Mouse (Mus musculus) lung, postnatal 10 days (tissue): ENCODE measurements at regions not wholly inside any gene's neighbourhood (a gene's known extent, or its start where the extent isn't known, plus 50 kb on each side); places are given as distances from the start of the nearest gene placed in this dataset.

Experiments used
- DNase-seq: peaks from one replicate; pipeline ENCODE4 v3.0.0; 2021

DNA sequence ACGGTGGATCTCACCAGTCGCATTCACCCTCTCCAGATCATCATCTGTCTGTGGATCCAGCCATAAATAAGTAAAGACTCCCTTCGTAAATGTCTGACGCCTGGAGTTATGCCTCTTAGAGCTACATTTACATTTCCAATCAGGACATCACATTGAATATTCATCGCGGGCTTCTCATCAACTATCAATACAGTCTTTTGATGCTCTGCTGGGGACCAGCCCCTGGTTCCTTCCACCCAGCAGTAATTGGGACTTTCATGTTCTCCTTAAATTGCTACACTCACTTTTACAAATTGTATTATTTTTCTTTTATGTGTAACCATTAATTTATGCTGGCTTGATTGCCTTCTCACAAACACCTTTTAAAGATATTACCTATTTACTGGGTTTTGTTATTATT lies 125.7 kb upstream of the Cnr1 start:
- DNase-seq = no peak

DNA sequence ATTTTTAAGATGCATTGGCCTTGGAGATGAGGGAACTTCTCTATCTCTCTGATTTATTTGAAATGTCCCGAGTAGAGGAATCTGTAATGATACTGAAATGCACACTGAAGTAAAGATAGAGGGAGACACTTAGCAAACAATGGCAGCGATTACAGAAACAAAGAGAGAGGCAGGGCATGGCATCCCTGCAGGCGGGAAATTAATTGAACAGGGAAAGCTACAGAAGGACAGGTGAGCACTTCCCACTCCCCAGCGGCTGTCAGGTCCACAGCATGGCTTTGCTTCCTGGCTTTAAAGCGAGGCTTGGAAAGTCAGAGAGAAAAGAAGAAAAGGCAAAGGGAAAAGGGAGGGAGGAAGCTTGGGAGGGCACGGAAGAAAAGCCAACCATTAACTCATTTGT lies 125.3 kb upstream of the Cnr1 start:
- no peak for DNase-seq

DNA sequence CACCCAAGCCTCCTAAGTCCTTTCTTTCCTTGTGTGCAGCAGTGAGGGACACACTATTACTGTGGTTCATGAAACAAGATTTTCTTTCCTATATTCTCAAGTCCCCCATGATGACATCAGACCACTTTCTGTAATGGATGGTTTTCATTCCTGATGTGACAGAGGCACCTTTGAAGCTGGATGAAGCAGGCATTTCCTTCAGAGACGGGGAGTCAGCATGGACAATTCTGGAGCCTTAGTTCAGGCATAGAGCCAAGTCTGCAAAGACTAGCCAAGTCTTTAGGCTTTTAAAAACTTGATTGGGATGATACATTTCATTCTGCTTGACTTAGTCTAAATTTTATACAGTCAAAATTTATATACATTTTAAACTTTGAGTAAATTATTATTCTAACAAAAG lies 124.6 kb upstream of the Cnr1 start:
- DNase-seq = peak; percentile 6

DNA sequence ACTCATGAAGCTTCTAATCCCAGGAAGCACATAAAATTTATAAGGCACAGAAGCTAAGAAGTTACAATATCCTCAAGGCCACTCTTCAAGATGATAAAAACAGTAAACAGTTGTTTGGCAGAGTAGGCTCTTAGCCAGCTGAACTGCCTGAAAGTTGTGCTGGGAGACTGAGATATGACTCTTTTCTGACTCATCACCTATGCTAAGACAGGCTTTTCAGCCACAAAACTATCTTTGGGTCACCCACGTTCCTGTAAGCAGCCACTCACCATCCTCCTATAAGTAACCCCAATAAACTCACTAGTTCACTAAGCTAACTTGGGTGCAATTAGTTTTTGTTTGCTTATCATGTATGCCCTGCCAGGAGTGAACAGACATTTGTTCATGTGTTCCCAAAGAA lies 112.1 kb upstream of the Cnr1 start:
- no peak for DNase-seq

DNA sequence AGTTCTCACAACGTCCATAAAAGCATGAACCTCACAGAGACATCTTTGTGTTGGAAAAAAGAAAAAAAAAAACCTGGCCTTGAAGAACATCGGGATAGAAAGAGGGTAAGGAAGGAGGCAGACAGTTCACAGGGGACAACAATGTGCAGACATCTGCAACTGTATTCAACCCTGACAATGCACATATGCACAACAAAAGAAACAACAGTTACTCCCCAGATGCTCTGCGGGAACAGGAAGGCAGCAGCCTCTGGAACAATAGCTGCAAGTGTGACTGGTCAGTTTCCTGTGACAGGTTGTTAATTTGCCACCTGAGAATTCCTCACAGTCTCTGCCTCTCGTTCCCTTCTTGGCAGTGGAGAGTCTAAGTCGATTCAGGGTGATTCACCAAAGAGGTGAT lies 100.5 kb upstream of the Cnr1 start:
- DNase-seq = no peak

DNA sequence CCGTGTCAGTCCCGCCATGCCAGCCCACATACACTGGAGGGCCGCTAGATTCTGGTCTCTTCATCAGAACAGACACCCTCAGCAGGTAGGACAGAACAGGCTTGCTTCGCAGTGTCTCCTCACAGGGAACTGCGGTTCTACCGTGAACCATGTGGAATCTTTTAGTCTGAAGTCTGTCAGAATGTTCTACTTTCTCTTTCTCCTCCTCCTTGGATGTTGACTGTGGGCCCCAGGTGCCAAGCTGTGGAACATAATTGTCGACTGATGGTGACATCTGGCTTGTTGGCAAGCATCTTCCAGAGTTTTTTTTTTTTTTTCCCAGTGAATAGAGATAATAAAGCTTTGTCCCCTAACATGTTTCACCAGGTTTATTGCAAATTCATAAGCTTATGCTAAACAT lies 91.3 kb upstream of the Cnr1 start:
- DNase-seq = no peak

DNA sequence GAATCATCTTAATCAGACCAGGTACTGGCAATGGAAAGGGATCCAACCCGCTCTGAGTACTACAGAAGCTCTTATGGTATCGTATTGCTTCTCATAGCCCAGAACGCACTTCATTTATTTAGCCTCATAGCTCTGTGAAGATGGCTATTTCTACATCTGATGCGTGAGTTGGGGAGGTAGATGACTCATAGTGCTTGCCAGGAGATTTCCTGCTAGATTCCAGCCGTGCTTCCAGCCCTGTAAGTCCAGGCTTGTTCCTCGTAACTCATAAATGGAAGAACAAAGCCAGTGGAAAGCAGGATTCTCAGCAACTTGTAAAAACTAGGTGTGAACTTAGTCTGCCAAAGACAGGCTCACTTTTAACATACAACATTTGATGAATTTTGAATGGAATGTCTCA lies 86.0 kb upstream of the Cnr1 start:
- no peak for DNase-seq

DNA sequence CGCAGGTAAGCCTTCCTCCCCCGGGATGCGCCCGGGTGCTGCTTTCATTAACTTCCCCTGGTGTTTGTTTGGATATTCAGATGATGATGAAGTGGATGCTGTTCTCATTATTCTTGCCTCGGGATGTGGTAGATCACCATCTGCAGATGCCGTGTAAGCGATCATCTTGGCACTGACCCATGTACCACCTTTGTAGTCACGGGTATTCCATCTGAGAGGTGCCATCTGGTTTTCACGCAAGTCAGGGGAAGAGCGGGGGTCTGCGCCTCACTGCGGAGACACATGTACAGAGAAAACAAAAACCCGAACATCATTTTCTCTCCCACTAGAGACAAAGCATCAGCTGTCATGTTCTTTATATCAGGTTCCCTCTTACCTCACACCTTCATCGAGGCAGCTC lies 84.3 kb upstream of the Cnr1 start:
- DNase-seq = no peak

DNA sequence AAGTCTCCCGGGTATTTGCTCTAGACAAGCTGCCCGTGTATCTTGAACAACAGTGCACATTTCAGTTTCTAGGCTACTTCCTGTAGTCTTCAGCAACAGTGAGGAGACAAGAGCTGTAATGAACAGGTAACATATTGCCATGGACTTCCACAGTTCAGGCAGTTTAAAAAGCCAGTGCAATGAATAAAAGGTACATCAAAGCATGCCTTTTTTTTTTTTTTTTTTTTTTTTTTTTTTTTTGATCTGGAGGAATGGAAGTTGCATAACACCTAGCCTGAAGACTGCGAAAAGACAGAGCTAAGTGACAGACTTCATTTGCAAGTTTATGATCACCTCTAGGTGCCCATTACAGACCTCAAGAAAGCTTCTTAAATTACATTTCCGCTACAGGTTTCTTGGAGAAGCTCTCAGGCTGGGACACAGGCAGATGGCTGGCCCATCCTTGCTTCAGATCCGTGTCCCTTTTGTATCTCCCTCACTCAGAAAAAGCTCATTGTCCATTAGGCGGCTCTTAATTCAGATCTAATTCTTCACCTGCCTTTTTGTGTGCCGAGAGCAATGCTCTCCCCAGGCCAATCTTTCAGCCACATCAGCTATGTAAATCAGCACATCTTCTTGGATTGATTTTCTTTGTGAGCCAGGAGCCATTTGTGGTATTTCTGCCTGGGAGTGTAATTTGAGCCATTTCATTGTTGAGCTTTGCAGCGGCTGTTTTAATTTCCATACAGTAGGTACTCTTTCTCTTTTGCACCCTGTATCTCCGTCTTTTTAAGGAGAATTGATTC lies 78.6 kb upstream of the Cnr1 start:
- no peak for DNase-seq

DNA sequence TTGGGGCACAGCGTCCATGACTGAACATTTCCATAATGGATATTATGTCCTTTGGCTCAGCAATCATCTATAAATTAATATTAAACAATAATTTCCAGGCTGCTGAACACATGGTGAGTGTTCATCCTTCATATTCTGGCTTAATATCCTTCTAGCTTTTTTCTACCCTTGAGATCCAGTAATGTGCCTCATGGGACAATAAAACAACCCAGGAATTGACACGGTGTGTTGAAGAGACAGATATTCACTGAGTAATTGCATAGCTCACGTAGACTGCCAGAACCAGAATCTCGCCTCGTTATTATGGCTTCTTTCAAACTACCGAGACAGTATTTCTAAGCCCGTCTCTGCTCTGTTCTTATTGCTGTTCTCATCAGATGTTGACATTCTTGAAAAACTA lies 74.1 kb upstream of the Cnr1 start:
- no peak for DNase-seq

DNA sequence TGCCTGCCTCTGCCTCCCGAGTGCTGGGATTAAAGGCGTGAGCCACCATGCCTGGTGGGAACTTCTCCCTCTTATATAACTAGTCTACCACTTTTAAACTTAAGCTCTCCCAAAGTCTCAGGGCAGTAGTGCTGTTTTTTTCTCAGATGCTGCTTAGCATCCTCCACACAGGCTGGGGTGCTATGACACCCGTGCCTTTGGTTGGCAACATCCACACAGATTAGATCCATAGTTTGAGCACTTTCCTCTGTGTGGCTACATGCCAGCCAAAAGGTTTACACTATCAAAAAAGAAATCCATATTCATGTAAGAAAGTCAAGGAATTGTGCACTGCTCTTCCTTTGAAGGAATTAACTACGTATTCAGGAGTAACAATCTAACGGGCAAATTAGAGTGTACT lies 72.1 kb upstream of the Cnr1 start:
- no peak for DNase-seq

DNA sequence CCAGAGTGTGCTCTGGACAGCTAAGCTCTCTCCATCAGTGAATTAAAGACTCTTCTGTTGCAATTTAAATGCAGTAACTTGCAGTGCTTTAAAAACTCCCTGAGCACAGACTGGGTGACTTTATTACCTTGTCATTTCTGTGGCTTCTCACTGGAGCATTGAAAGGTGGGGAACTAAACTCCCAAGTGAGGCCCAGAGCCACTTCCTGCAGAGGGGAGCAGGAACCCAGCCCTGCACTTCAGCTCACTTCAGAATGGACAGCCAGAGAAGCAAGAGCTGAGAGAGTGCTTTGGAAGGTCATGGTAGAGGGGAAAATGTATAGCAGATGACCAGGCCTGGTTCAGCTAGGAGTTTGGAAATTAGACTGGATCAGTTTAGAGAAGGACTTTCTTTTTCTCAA lies 69.3 kb upstream of the Cnr1 start:
- no peak for DNase-seq

DNA sequence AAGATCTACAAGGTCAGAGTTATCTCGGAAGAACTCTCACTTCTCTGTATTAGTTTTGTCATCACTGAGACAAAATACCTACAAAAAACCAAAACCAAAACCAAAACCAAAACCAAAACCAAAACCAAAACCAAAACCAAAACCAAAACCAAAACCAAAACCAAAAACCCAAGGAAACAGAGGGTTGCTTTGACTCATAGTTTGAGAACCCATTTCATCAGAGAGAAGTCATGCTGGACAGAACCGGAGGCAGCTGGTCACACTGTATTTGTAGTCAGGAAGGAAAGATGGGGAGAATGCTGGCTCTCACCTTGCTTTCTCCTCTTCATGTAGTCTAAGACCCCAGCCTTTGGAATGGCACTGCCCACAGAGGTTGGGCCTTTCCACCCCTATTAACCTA lies 57.3 kb upstream of the Cnr1 start:
- DNase-seq = no peak

DNA sequence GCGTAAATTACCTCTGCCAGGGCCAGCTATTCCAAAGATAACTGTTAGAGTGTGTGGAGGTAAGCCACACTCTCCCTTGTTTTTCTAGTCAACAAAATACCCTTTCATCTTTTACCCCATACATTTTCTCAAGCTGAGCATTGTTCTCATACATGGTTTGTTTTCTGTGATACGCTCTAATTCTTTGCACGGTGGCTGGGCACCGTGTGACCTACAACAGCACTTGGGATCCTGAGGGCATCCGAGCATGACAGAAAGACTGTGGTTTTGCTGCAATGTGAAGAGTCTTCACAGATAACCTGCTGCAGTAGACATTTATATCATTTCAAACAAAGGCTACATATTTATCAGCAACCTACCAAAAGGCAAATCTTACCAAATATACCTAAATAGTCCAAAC lies 55.1 kb upstream of the Cnr1 start:
- no peak for DNase-seq
